Mouse (Mus musculus) kidney, adult 9 months (tissue): ENCODE data around the gene Cela3a.

Experiments used
- DNase-seq: peaks from one replicate; pipeline ENCODE4 v3.0.0; 2022

The Cela3a gene

GRCm38 (mm10) chr4:137369954-137370750 is 39.4 kb downstream of the Cela3a start:
- DNase-seq = peak; percentile 70

GRCm38 (mm10) chr4:137368198-137368597 is 41.4 kb downstream of the Cela3a start:
- no peak for DNase-seq

GRCm38 (mm10) chr4:137367275-137368088 is 42.1 kb downstream of the Cela3a start:
- peak; percentile 57 for DNase-seq

GRCm38 (mm10) chr4:137366097-137366496 is 43.5 kb downstream of the Cela3a start:
- DNase-seq = no peak

- no peak for DNase-seq
These were observed 44.1 kb downstream of the Cela3a start for GRCm38 (mm10) chr4:137365356-137366062.

GRCm38 (mm10) chr4:137364826-137365225 is 44.8 kb downstream of the Cela3a start:
- DNase-seq = no peak

GRCm38 (mm10) chr4:137360996-137361395 is 48.6 kb downstream of the Cela3a start:
- no peak for DNase-seq

GRCm38 (mm10) chr4:137358291-137359002 is 51.1 kb downstream of the Cela3a start:
- DNase-seq = no peak

- DNase-seq = peak; percentile 98
These were observed 51.9 kb downstream of the Cela3a start, which contains the start of gene Cdc42 for GRCm38 (mm10) chr4:137357517-137358254. Cdc42 (minus strand) TSS chr4:137357720.

- DNase-seq = peak; percentile 70
These were observed 52.7 kb downstream of the Cela3a start for GRCm38 (mm10) chr4:137356674-137357510.
